ENCODE assay signal across 8 mouse cellular contexts in the genomic region with DNA sequence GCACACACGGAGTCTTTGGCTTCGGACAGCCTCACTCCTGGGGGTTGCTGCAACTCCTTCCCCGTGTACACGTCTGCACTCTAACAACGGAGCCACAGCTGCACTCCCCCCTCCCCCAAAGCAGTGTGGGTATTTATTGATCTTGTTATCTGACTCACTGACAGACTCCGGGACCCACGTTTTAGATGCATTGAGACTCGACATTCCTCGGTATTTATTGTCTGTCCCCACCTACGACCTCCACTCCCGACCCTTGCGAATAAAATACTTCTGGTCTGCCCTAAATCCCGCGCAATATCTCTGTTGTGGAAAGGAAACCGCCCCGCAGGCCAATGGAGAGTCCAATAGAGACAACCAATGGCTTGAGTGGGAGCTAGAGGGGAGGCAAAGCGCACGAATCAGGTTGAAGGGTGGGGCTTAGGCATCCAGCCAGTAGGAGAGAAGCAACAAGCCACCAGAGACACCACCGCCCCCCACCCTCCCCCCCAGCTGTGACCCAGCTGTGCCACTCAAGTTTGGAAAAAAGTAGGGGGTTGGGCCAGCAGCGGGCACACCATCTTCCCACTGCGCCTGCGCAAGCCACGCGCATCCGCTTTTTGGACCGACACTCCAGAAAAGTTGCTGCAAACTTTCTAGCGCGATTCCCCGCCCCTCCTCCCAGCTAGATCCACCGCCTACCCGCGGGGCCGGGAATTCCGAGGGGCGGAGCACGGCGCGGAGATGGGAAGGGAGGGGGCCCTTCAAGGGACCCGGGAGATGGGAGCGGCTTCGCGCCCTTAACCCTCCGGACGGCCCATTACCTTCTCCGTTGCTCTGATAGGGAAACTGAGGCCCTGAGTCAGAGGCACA. TPM values are rescaled to one million over a fixed set of nuclear protein-coding genes. Genes with fewer than 3 reads are reported as not detected.
DNase-seq lines count a peak whose midpoint lies in the region; ATAC-seq and TF ChIP-seq lines count a peak whose summit lies in the region.

No protein-coding gene starts in this region.

- H3K4me2 ChIP-seq in CH12.LX (ENCODE audit: insufficient read depth, low read depth, poor library complexity, severe bottlenecking), result peak overlapping the region; percentile 76
- H3K4me2 ChIP-seq in forebrain, embryonic 12.5 days, result peak overlapping the region; percentile 95
- peak overlapping the region; percentile 94 for H3K4me2 ChIP-seq in heart, embryonic 16.5 days (ENCODE audit: low read depth, low read length)
- peak overlapping the region; percentile 94 for H3K4me2 ChIP-seq in liver, embryonic 16.5 days (ENCODE audit: low read depth, low read length)
- H3K4me2 ChIP-seq in neural tube, embryonic 14.5 days (ENCODE audit: low read depth, low read length), result peak overlapping the region; percentile 95

- peak; percentile 70 for TF ChIP-seq POLR2A in CH12.LX (IDR thresholded peaks at IDR 0.05; ENCODE audit: low read depth, low read length)
- TF ChIP-seq POLR2A in brain, embryonic 14.5 days (IDR thresholded peaks at IDR 0.05; ENCODE audit: borderline replicate concordance, extremely low read depth, insufficient read depth, insufficient read length, poor library complexity, severe bottlenecking), result peak; percentile 60; the same call in 1 of the 2 replicates
- TF ChIP-seq POLR2A in testis, adult 2 months (IDR thresholded peaks at IDR 0.05; ENCODE audit: control insufficient read depth, low read depth, low read length), result peak; percentile 42; the same call in 1 of the 2 replicates

- dilution Hi-C loops in CH12.LX (cut with MboI; ENCODE audit: extremely low pct_ligation_motif_present, extremely low pct_unique_long_range_greater_than_20kb, low sequenced_read_pairs), result no loop called here

- WGBS in forebrain, embryonic 12.5 days, result under 1% methylated on average over 45 of the region's 45 CpGs
- WGBS in heart, embryonic 16.5 days, result under 1% methylated on average over 45 of the region's 45 CpGs
- WGBS in liver, embryonic 16.5 days (ENCODE audit: insufficient replicate concordance), result under 1% methylated on average over 45 of the region's 45 CpGs
- under 1% methylated on average over 45 of the region's 45 CpGs for WGBS in neural tube, embryonic 14.5 days

- no peak for TF ChIP-seq EP300 in CH12.LX (IDR thresholded peaks at IDR 0.05; ENCODE audit: low read length)

- no peaks in the 10 kb centered on the region for H3K79me2 ChIP-seq in CH12.LX (replicated peaks; ENCODE audit: control insufficient read depth, extremely low read depth, insufficient read depth, poor library complexity, severe bottlenecking)

- H3K4me3 ChIP-seq in CH12.LX (replicated peaks in 1 of 3; ENCODE audit: low read depth in 2 of 3, low read length in 2 of 3, poor library complexity in 1 of 3), result peak overlapping the region; percentile 65 to 73 (median 72)
- H3K4me3 ChIP-seq in forebrain, embryonic 12.5 days (replicated peaks), result peak overlapping the region; percentile 72
- H3K4me3 ChIP-seq in heart, embryonic 16.5 days (ENCODE audit: low read length), result peak overlapping the region; percentile 65
- peak overlapping the region; percentile 67 for H3K4me3 ChIP-seq in liver, embryonic 16.5 days (ENCODE audit: low read depth, low read length)
- H3K4me3 ChIP-seq in neural tube, embryonic 14.5 days (ENCODE audit: low read depth, low read length), result peak overlapping the region; percentile 48
- H3K4me3 ChIP-seq in testis, adult 2 months (ENCODE audit: control insufficient read depth, low read depth, low read length), result peak overlapping the region; percentile 73

- peak; percentile 97 for DNase-seq in CH12.LX (ENCODE audit: extremely low read depth)
- DNase-seq in brain, embryonic 14.5 days (ENCODE audit: low read depth), result peak; percentile 97
- DNase-seq in kidney, postnatal 25 days, result peak; percentile 98 to 99

- H3K36me3 ChIP-seq in CH12.LX (replicated peaks in 1 of 2; ENCODE audit: control insufficient read depth in 1 of 2, insufficient read depth in 1 of 2, low read length in 1 of 2), result no peaks in the 10 kb centered on the region
- peaks cover 36% of the 10 kb centered on the region for H3K36me3 ChIP-seq in forebrain, embryonic 12.5 days (replicated peaks)
- peaks cover 16% of the 10 kb centered on the region for H3K36me3 ChIP-seq in heart, embryonic 16.5 days (ENCODE audit: control insufficient read depth, insufficient read depth)
- no peaks in the 10 kb centered on the region for H3K36me3 ChIP-seq in liver, embryonic 16.5 days (ENCODE audit: control insufficient read depth, insufficient read depth)
- H3K36me3 ChIP-seq in neural tube, embryonic 14.5 days (ENCODE audit: control insufficient read depth, insufficient read depth, low read length), result 0 out of 2 replicates have a peak, but pooled peaks cover 9% of the 10 kb centered on the region
- H3K36me3 ChIP-seq in testis, adult 2 months (ENCODE audit: control insufficient read depth, insufficient read depth, low read length), result no peaks in the 10 kb centered on the region; the same call in 1 of the 2 replicates

- in situ Hi-C loops in CH12.LX (cut with MboI; ENCODE audit: low pct_ligation_motif_present, low pct_unique_long_range_greater_than_20kb, low sequenced_read_pairs), result no loop called here

- peak overlapping the region; percentile 87 for H3K9ac ChIP-seq in CH12.LX (ENCODE audit: insufficient read depth, low read depth)
- H3K9ac ChIP-seq in forebrain, embryonic 12.5 days, result peak overlapping the region; percentile 91
- H3K9ac ChIP-seq in heart, embryonic 16.5 days (ENCODE audit: low read length), result peak overlapping the region; percentile 84
- H3K9ac ChIP-seq in liver, embryonic 16.5 days (ENCODE audit: low read depth, low read length), result peak overlapping the region; percentile 68
- peak overlapping the region; percentile 64; the same call in 1 of the 2 replicates for H3K9ac ChIP-seq in neural tube, embryonic 14.5 days (replicated peaks; ENCODE audit: low read depth, low read length)

- TF ChIP-seq CTCF in CH12.LX (conservative IDR thresholded peaks at IDR 0.05 in 1 of 2, IDR thresholded peaks at IDR 0.05 in 1 of 2; ENCODE audit: low read depth in 2 of 2, low read length in 2 of 2), result no peak
- no peak for TF ChIP-seq CTCF in brain, embryonic 14.5 days (IDR thresholded peaks at IDR 0.05; ENCODE audit: borderline replicate concordance, extremely low read depth, insufficient read depth, insufficient read length)
- TF ChIP-seq CTCF in testis, adult 2 months (IDR thresholded peaks at IDR 0.05; ENCODE audit: control insufficient read depth, insufficient read depth, insufficient replicate concordance, low read depth, low read length), result no peak

- no peak for TF ChIP-seq RAD21 in CH12.LX (IDR thresholded peaks at IDR 0.05; ENCODE audit: low read depth, low read length)

- peak; percentile 80 for ATAC-seq in forebrain, embryonic 12.5 days (ENCODE audit: low FRiP score)
- ATAC-seq in heart, embryonic 16.5 days (replicated peaks; ENCODE audit: extremely low read depth, insufficient read depth, low FRiP score), result peak; percentile 82
- peak; percentile 84 for ATAC-seq in liver, embryonic 16.5 days (ENCODE audit: low read depth)
- peak; percentile 80 for ATAC-seq in neural tube, embryonic 14.5 days (ENCODE audit: low read depth)

- peaks cover 80% of the 10 kb centered on the region for H3K27me3 ChIP-seq in CH12.LX (replicated peaks)
- peaks cover 23% of the 10 kb centered on the region for H3K27me3 ChIP-seq in forebrain, embryonic 12.5 days
- no peaks in the 10 kb centered on the region for H3K27me3 ChIP-seq in heart, embryonic 16.5 days (ENCODE audit: control insufficient read depth, insufficient read depth, low read length)
- peaks cover 59% of the 10 kb centered on the region for H3K27me3 ChIP-seq in liver, embryonic 16.5 days (ENCODE audit: control insufficient read depth, insufficient read depth, low read depth, low read length)
- H3K27me3 ChIP-seq in neural tube, embryonic 14.5 days (ENCODE audit: control insufficient read depth, insufficient read depth, low read length), result no peaks in the 10 kb centered on the region; the same call in 1 of the 2 replicates
- no peaks in the 10 kb centered on the region for H3K27me3 ChIP-seq in testis, adult 2 months (ENCODE audit: control insufficient read depth, insufficient read depth, low read length)

- H3K4me1 ChIP-seq in CH12.LX (ENCODE audit: control insufficient read depth in 1 of 2, insufficient read depth in 2 of 2), result peaks cover 5 to 26% of the 10 kb centered on the region in 2 experiments; a peak in 3 of 4 replicates
- peaks cover 60% of the 10 kb centered on the region for H3K4me1 ChIP-seq in forebrain, embryonic 12.5 days
- peaks cover 43% of the 10 kb centered on the region for H3K4me1 ChIP-seq in heart, embryonic 16.5 days (ENCODE audit: control insufficient read depth, insufficient read depth, low read length)
- H3K4me1 ChIP-seq in liver, embryonic 16.5 days (ENCODE audit: control insufficient read depth, low read depth, low read length), result peaks cover 43% of the 10 kb centered on the region
- H3K4me1 ChIP-seq in neural tube, embryonic 14.5 days (ENCODE audit: control insufficient read depth, insufficient read depth, low read length), result peaks cover 36% of the 10 kb centered on the region
- H3K4me1 ChIP-seq in testis, adult 2 months (ENCODE audit: control insufficient read depth, insufficient read depth, low read length), result peaks cover 48% of the 10 kb centered on the region

- no peaks in the 10 kb centered on the region for H3K9me3 ChIP-seq in CH12.LX (replicated peaks; ENCODE audit: low read length)
- no peaks in the 10 kb centered on the region for H3K9me3 ChIP-seq in forebrain, embryonic 12.5 days
- no peaks in the 10 kb centered on the region for H3K9me3 ChIP-seq in heart, embryonic 16.5 days (replicated peaks; ENCODE audit: control insufficient read depth, low read length)
- H3K9me3 ChIP-seq in liver, embryonic 16.5 days (replicated peaks; ENCODE audit: control insufficient read depth, low read length), result no peaks in the 10 kb centered on the region
- no peaks in the 10 kb centered on the region for H3K9me3 ChIP-seq in neural tube, embryonic 14.5 days (ENCODE audit: control insufficient read depth, low read length)

- peak overlapping the region; percentile 44; the same call in 1 of the 2 replicates for H3K27ac ChIP-seq in CH12.LX (ENCODE audit: insufficient read depth, low read depth)
- peak overlapping the region; percentile 95 for H3K27ac ChIP-seq in forebrain, embryonic 12.5 days
- H3K27ac ChIP-seq in heart, embryonic 16.5 days (ENCODE audit: low read length), result peak overlapping the region; percentile 99
- peak overlapping the region; percentile 87 for H3K27ac ChIP-seq in liver, embryonic 16.5 days (ENCODE audit: low read length)
- H3K27ac ChIP-seq in neural tube, embryonic 14.5 days (ENCODE audit: low read depth, low read length), result peak overlapping the region; percentile 69
- peak overlapping the region; percentile 62 for H3K27ac ChIP-seq in testis, adult 2 months (ENCODE audit: control insufficient read depth, insufficient read depth, low read depth, low read length)

RNA-seq across cellular contexts. Expression of gene Six5, which starts 0.6 kb away (rescaled TPM):
- total RNA-seq in CH12.LX (2012; rRNA removed) (1.3 and 1.8 TPM in 2 replicates), CH12.LX (2014; rRNA removed) (0.16 TPM in 2 replicates)
- polyA plus RNA-seq in CH12.LX (2012; ENCODE audit: insufficient read length, low read depth), result 0.25 and 0.33 TPM in 2 replicates
- 16.3 and 27.6 TPM in 2 replicates for polyA plus RNA-seq in brain, embryonic 14.5 days (2012; rRNA removed)
- 5.8 and 7.3 TPM in 2 replicates for polyA plus RNA-seq in forebrain, embryonic 12.5 days (2016; fragmentation: Nextera tagmentation; extraction: Ambion mirVana)
- polyA plus RNA-seq in heart, embryonic 16.5 days (2015; fragmentation: Nextera tagmentation; extraction: Ambion mirVana), result 5.1 and 5.4 TPM in 2 replicates
- polyA plus RNA-seq in liver, embryonic 16.5 days (2015; fragmentation: Nextera tagmentation; extraction: Ambion mirVana), result 0.77 and 0.93 TPM in 2 replicates
- polyA plus RNA-seq in neural tube, embryonic 14.5 days (2014; fragmentation: Nextera tagmentation; extraction: Ambion mirVana), result 1.3 and 2.4 TPM in 2 replicates
- polyA plus RNA-seq in testis, adult 2 months (2012; rRNA removed), result 3.3 and 3.5 TPM in 2 replicates

RNA-seq across cellular contexts. Expression of gene Dmpk, which starts 10.1 kb away (rescaled TPM):
- total RNA-seq in CH12.LX (2012; rRNA removed), result 0.17 and 0.30 TPM in 2 replicates
- total RNA-seq in CH12.LX (2014; rRNA removed), result 0.36 TPM in 1 of 2 replicates, not detected in the other
- 0.27 and 0.56 TPM in 2 replicates for polyA plus RNA-seq in CH12.LX (2012; ENCODE audit: insufficient read length, low read depth)
- polyA plus RNA-seq in brain, embryonic 14.5 days (2012; rRNA removed), result 67.1 and 74.8 TPM in 2 replicates
- polyA plus RNA-seq in forebrain, embryonic 12.5 days (2016; fragmentation: Nextera tagmentation; extraction: Ambion mirVana), result 10.6 and 12.3 TPM in 2 replicates
- polyA plus RNA-seq in heart, embryonic 16.5 days (2015; fragmentation: Nextera tagmentation; extraction: Ambion mirVana), result 70.7 and 85.5 TPM in 2 replicates
- 12.2 and 17.1 TPM in 2 replicates for polyA plus RNA-seq in liver, embryonic 16.5 days (2015; fragmentation: Nextera tagmentation; extraction: Ambion mirVana)
- 7.1 and 9.4 TPM in 2 replicates for polyA plus RNA-seq in neural tube, embryonic 14.5 days (2014; fragmentation: Nextera tagmentation; extraction: Ambion mirVana)
- polyA plus RNA-seq in testis, adult 2 months (2012; rRNA removed), result 75.3 and 91.2 TPM in 2 replicates

RNA-seq across cellular contexts. Expression of gene Dmwd, which starts 17.7 kb away (rescaled TPM):
- total RNA-seq in CH12.LX (2012; rRNA removed) (not detected in 2 replicates), CH12.LX (2014; rRNA removed) (not detected in 2 replicates)
- not detected in 2 replicates for polyA plus RNA-seq in CH12.LX (2012; ENCODE audit: insufficient read length, low read depth)
- 178 and 209 TPM in 2 replicates for polyA plus RNA-seq in brain, embryonic 14.5 days (2012; rRNA removed)
- polyA plus RNA-seq in forebrain, embryonic 12.5 days (2016; fragmentation: Nextera tagmentation; extraction: Ambion mirVana), result 18.2 and 19.0 TPM in 2 replicates
- 12.6 and 14.1 TPM in 2 replicates for polyA plus RNA-seq in heart, embryonic 16.5 days (2015; fragmentation: Nextera tagmentation; extraction: Ambion mirVana)
- 2.4 and 3.5 TPM in 2 replicates for polyA plus RNA-seq in liver, embryonic 16.5 days (2015; fragmentation: Nextera tagmentation; extraction: Ambion mirVana)
- polyA plus RNA-seq in neural tube, embryonic 14.5 days (2014; fragmentation: Nextera tagmentation; extraction: Ambion mirVana), result 30.2 and 35.2 TPM in 2 replicates
- polyA plus RNA-seq in testis, adult 2 months (2012; rRNA removed), result 83.7 and 92.1 TPM in 2 replicates

RNA-seq across cellular contexts. Expression of gene Gm4969, which starts 24.4 kb away (rescaled TPM):
- total RNA-seq in CH12.LX (2012; rRNA removed), result 0.08 TPM in 1 of 2 replicates, not detected in the other
- not detected in 2 replicates for total RNA-seq in CH12.LX (2014; rRNA removed)
- not detected in 2 replicates for polyA plus RNA-seq in CH12.LX (2012; ENCODE audit: insufficient read length, low read depth)
- 5.2 and 5.9 TPM in 2 replicates for polyA plus RNA-seq in brain, embryonic 14.5 days (2012; rRNA removed)
- 1.1 and 1.8 TPM in 2 replicates for polyA plus RNA-seq in forebrain, embryonic 12.5 days (2016; fragmentation: Nextera tagmentation; extraction: Ambion mirVana)
- polyA plus RNA-seq in heart, embryonic 16.5 days (2015; fragmentation: Nextera tagmentation; extraction: Ambion mirVana), result 0.38 and 0.64 TPM in 2 replicates
- polyA plus RNA-seq in liver, embryonic 16.5 days (2015; fragmentation: Nextera tagmentation; extraction: Ambion mirVana), result 0.11 and 0.12 TPM in 2 replicates
- 5.9 and 9.9 TPM in 2 replicates for polyA plus RNA-seq in neural tube, embryonic 14.5 days (2014; fragmentation: Nextera tagmentation; extraction: Ambion mirVana)
- 13.2 and 16.4 TPM in 2 replicates for polyA plus RNA-seq in testis, adult 2 months (2012; rRNA removed)

RNA-seq across cellular contexts. Expression of gene Fbxo46, which starts 25.9 kb away (rescaled TPM):
- total RNA-seq in CH12.LX (2012; rRNA removed) (11.6 and 12.5 TPM in 2 replicates), CH12.LX (2014; rRNA removed) (3.5 and 4.0 TPM in 2 replicates)
- polyA plus RNA-seq in CH12.LX (2012; ENCODE audit: insufficient read length, low read depth), result 4.8 and 6.1 TPM in 2 replicates
- 15.9 and 18.1 TPM in 2 replicates for polyA plus RNA-seq in brain, embryonic 14.5 days (2012; rRNA removed)
- polyA plus RNA-seq in forebrain, embryonic 12.5 days (2016; fragmentation: Nextera tagmentation; extraction: Ambion mirVana), result 18.4 and 23.1 TPM in 2 replicates
- polyA plus RNA-seq in heart, embryonic 16.5 days (2015; fragmentation: Nextera tagmentation; extraction: Ambion mirVana), result 9.8 and 9.9 TPM in 2 replicates
- 4.7 and 5.2 TPM in 2 replicates for polyA plus RNA-seq in liver, embryonic 16.5 days (2015; fragmentation: Nextera tagmentation; extraction: Ambion mirVana)
- polyA plus RNA-seq in neural tube, embryonic 14.5 days (2014; fragmentation: Nextera tagmentation; extraction: Ambion mirVana), result 11.6 and 13.1 TPM in 2 replicates
- polyA plus RNA-seq in testis, adult 2 months (2012; rRNA removed), result 49.3 and 59.7 TPM in 2 replicates

Comparison
In these comparisons a context has a peak if more than half of its experiments do, and no peak if none do; other contexts are left out.
1. Peak in every context shown above with its lines: DNase-seq, ATAC-seq, H3K4me3 ChIP-seq and H3K27ac ChIP-seq.
2. H3K27ac ChIP-seq: peak in every context shown above with its lines; median percentile 99 in heart, embryonic 16.5 days; 95 in forebrain, embryonic 12.5 days; 87 in liver, embryonic 16.5 days; 69 in neural tube, embryonic 14.5 days; 62 in testis, adult 2 months; 44 in CH12.LX.